Mouse (Mus musculus): ENCODE results near the gene 1700029H14Rik. TPM values are rescaled to one million over a fixed set of nuclear protein-coding genes. Genes with fewer than 3 reads are reported as not detected.

The 1700029H14Rik gene
- total and polyA plus RNA-seq, 2 experiments from 2014 or later: not detected

- no peak for TF ChIP-seq EP300 (IDR thresholded peaks at IDR 0.05; ENCODE audit: low read depth)
- TF ChIP-seq CTCF (IDR thresholded peaks at IDR 0.05; ENCODE audit: low read depth): no peak
- Histone ChIP-seq H3K9me3 (replicated peaks; ENCODE audit: control insufficient read depth, low read length) (peaks cover 7% of the 10 kb centered on the region), H3K4me2 (ENCODE audit: low read depth, low read length) (no peak overlapping the region), H3K9ac (replicated peaks; ENCODE audit: low read depth, low read length) (no peak overlapping the region), H3K27me3 (ENCODE audit: control insufficient read depth, insufficient read depth, low read length) (no peaks in the 10 kb centered on the region), H3K4me3 (ENCODE audit: low read depth, low read length) (no peak overlapping the region), H3K36me3 (replicated peaks; ENCODE audit: control insufficient read depth, insufficient read depth, low read length) (no peaks in the 10 kb centered on the region), H3K27ac (ENCODE audit: low read depth) (0 out of 2 replicates have a peak overlapping the region, but pooled peaks have one; percentile 21), H3K4me1 (ENCODE audit: control insufficient read depth, insufficient read depth) (peaks cover 37% of the 10 kb centered on the region)
- 23% methylated on average over 9 of the region's 9 CpGs for WGBS
- DNase-seq (ENCODE audit: low spot score) (no peak), ATAC-seq (ENCODE audit: insufficient read depth, low read depth) (no peak)
These were observed 30.6 kb downstream of the 1700029H14Rik start for GRCm38 (mm10) chr8:13531602-13532171.

- Histone ChIP-seq H3K9me3 (replicated peaks; ENCODE audit: control insufficient read depth, low read length) (peaks cover 7% of the 10 kb centered on the region), H3K36me3 (replicated peaks; ENCODE audit: control insufficient read depth, insufficient read depth, low read length) (no peaks in the 10 kb centered on the region), H3K4me3 (ENCODE audit: low read depth, low read length) (no peak overlapping the region), H3K27ac (ENCODE audit: low read depth) (peak overlapping the region; percentile 77), H3K9ac (replicated peaks; ENCODE audit: low read depth, low read length) (no peak overlapping the region), H3K4me2 (ENCODE audit: low read depth, low read length) (no peak overlapping the region), H3K4me1 (ENCODE audit: control insufficient read depth, insufficient read depth) (peaks cover 37% of the 10 kb centered on the region), H3K27me3 (ENCODE audit: control insufficient read depth, insufficient read depth, low read length) (no peaks in the 10 kb centered on the region)
- TF ChIP-seq EP300 (IDR thresholded peaks at IDR 0.05; ENCODE audit: low read depth) (peak; percentile 93), CTCF (IDR thresholded peaks at IDR 0.05; ENCODE audit: low read depth) (0 out of 2 replicates have a peak, but pooled peaks have one; percentile 7)
- WGBS: 9% methylated on average over 5 of the region's 5 CpGs
- peak; percentile 85 for DNase-seq (ENCODE audit: low spot score)
- ATAC-seq (ENCODE audit: insufficient read depth, low read depth): peak; percentile 78
These were observed 31.3 kb downstream of the 1700029H14Rik start for GRCm38 (mm10) chr8:13530941-13531340.

GRCm38 (mm10) chr8:13530401-13530800 lies 31.9 kb downstream of the 1700029H14Rik start:
- DNase-seq (ENCODE audit: low spot score) (no peak), ATAC-seq (ENCODE audit: insufficient read depth, low read depth) (no peak)
- Histone ChIP-seq H3K36me3 (replicated peaks; ENCODE audit: control insufficient read depth, insufficient read depth, low read length) (no peaks in the 10 kb centered on the region), H3K9me3 (replicated peaks; ENCODE audit: control insufficient read depth, low read length) (peaks cover 7% of the 10 kb centered on the region), H3K4me2 (ENCODE audit: low read depth, low read length) (no peak overlapping the region), H3K27ac (ENCODE audit: low read depth) (peak overlapping the region; percentile 77), H3K9ac (replicated peaks; ENCODE audit: low read depth, low read length) (no peak overlapping the region), H3K27me3 (ENCODE audit: control insufficient read depth, insufficient read depth, low read length) (no peaks in the 10 kb centered on the region), H3K4me3 (ENCODE audit: low read depth, low read length) (no peak overlapping the region), H3K4me1 (ENCODE audit: control insufficient read depth, insufficient read depth) (peaks cover 37% of the 10 kb centered on the region)
- TF ChIP-seq CTCF (IDR thresholded peaks at IDR 0.05; ENCODE audit: low read depth) (no peak), EP300 (IDR thresholded peaks at IDR 0.05; ENCODE audit: low read depth) (no peak)
- WGBS: 58% methylated on average over 3 of the region's 3 CpGs

- ATAC-seq (ENCODE audit: insufficient read depth, low read depth): peak; percentile 82
- H3K27ac ChIP-seq (ENCODE audit: low read depth): peak overlapping the region; percentile 77
- H3K9ac ChIP-seq (replicated peaks; ENCODE audit: low read depth, low read length): 0 out of 2 replicates have a peak overlapping the region, but pooled peaks have one; percentile 34
- no peaks in the 10 kb centered on the region for H3K36me3 ChIP-seq (replicated peaks; ENCODE audit: control insufficient read depth, insufficient read depth, low read length)
- no peaks in the 10 kb centered on the region for H3K27me3 ChIP-seq (ENCODE audit: control insufficient read depth, insufficient read depth, low read length)
- H3K4me2 ChIP-seq (ENCODE audit: low read depth, low read length): no peak overlapping the region
- 12% methylated on average over 7 of the region's 7 CpGs for WGBS
- 0 out of 2 replicates have a peak, but pooled peaks have one; percentile 38 for TF ChIP-seq EP300 (IDR thresholded peaks at IDR 0.05; ENCODE audit: low read depth)
- no peak for TF ChIP-seq CTCF (IDR thresholded peaks at IDR 0.05; ENCODE audit: low read depth)
- H3K4me1 ChIP-seq (ENCODE audit: control insufficient read depth, insufficient read depth): peaks cover 37% of the 10 kb centered on the region
- H3K9me3 ChIP-seq (replicated peaks; ENCODE audit: control insufficient read depth, low read length): peaks cover 7% of the 10 kb centered on the region
- DNase-seq (ENCODE audit: low spot score): peak; percentile 78
- H3K4me3 ChIP-seq (ENCODE audit: low read depth, low read length): no peak overlapping the region
These were observed 32.4 kb downstream of the 1700029H14Rik start for GRCm38 (mm10) chr8:13529891-13530316.

GRCm38 (mm10) chr8:13529011-13529840 lies 33.0 kb downstream of the 1700029H14Rik start:
- no peaks in the 10 kb centered on the region for H3K36me3 ChIP-seq (replicated peaks; ENCODE audit: control insufficient read depth, insufficient read depth, low read length)
- no peak overlapping the region for H3K4me3 ChIP-seq (ENCODE audit: low read depth, low read length)
- ATAC-seq (ENCODE audit: insufficient read depth, low read depth) (no peak; the same call in none of the 2 replicates), DNase-seq (ENCODE audit: low spot score) (no peak)
- H3K4me1 ChIP-seq (ENCODE audit: control insufficient read depth, insufficient read depth): peaks cover 37% of the 10 kb centered on the region
- peak overlapping the region; percentile 34; the same call in 1 of the 2 replicates for H3K9ac ChIP-seq (replicated peaks; ENCODE audit: low read depth, low read length)
- peak overlapping the region; percentile 77 for H3K27ac ChIP-seq (ENCODE audit: low read depth)
- no peaks in the 10 kb centered on the region for H3K27me3 ChIP-seq (ENCODE audit: control insufficient read depth, insufficient read depth, low read length)
- peaks cover 7% of the 10 kb centered on the region for H3K9me3 ChIP-seq (replicated peaks; ENCODE audit: control insufficient read depth, low read length)
- H3K4me2 ChIP-seq (ENCODE audit: low read depth, low read length): no peak overlapping the region
- TF ChIP-seq EP300 (IDR thresholded peaks at IDR 0.05; ENCODE audit: low read depth) (no peak), CTCF (IDR thresholded peaks at IDR 0.05; ENCODE audit: low read depth) (no peak)
- 51% methylated on average over 15 of the region's 15 CpGs for WGBS
